Mouse (Mus musculus) Muller cell, postnatal 12 days (primary cell): ENCODE results near the gene Abhd17b.

Experiments used
- DNase-seq: peaks from one replicate; pipeline ENCODE4 v3.0.0-alpha.2; 2015; ENCODE audit errors: inconsistent ontology term

The Abhd17b gene

DNA sequence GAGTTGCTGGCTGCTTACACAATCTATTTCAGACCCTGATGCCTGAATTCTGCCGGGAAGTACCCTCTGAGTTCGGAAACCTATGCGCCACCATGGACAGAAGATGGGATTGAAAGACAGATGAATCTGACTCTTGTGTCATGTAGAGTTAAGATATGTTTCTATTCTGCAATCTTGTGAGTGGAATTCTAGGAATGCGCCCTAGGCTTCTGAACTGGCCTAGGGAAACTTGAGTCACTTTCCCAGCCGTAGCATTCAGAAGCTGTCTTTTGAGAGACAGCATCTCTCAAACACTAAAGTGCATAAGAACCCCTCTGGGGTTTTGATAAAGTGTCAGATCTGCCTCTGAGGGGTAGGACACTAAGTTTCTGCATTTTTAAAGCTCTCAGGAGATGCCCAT is 78.9 kb downstream of the Abhd17b start:
- DNase-seq: peak; percentile 33

GRCm38 (mm10) chr19:21733176-21733575 is 80.2 kb downstream of the Abhd17b start:
- no peak for DNase-seq

DNA sequence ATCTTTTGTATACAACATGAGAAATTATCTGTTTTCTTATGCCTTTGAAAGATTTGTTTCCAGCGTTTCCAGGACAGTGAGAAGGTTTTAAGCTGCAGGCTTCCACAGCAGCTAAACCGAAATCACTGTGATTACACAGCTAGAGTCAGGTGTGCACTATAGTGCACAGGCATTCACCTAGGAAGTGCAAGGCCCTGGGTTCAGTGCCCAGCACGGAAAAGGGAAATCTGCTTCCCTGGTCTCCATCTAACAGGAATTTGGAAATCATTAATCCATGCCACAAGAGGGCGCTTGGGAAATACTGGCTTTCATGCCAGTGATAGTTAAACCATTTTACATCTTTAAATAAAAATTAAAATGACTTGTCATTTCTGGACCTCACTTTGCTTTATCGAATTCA is 81.1 kb downstream of the Abhd17b start:
- no peak for DNase-seq
